Mouse (Mus musculus): ENCODE results near the gene Snd1.
"Not testable (repeated sequence)": the region's sequence is repeated elsewhere in the genome, so short reads cannot be mapped to it uniquely, and the experiment has no call there.

Gene Snd1

GRCm38 (mm10) chr6:28905301-28905700 lies 430.4 kb downstream of the Snd1 start:
- no peak for DNase-seq (ENCODE audit: low spot score)

- DNase-seq (ENCODE audit: low spot score), result peak; percentile 79
Measured at GRCm38 (mm10) chr6:28909866-28910265, 434.9 kb downstream of the Snd1 start.

- no peak for DNase-seq (ENCODE audit: low spot score)
Measured at GRCm38 (mm10) chr6:28914981-28915380, 440.0 kb downstream of the Snd1 start.

- DNase-seq (ENCODE audit: low spot score), result no peak
Measured at GRCm38 (mm10) chr6:28916630-28917029, 441.7 kb downstream of the Snd1 start.

- peak; percentile 89 for DNase-seq (ENCODE audit: low spot score)
Measured at GRCm38 (mm10) chr6:28919346-28919745, 444.4 kb downstream of the Snd1 start.

- no peak for DNase-seq (ENCODE audit: low spot score)
Measured at GRCm38 (mm10) chr6:28922371-28922770, 447.4 kb downstream of the Snd1 start.

- no peak for DNase-seq (ENCODE audit: low spot score)
Measured at GRCm38 (mm10) chr6:28923091-28923824, 448.3 kb downstream of the Snd1 start.

GRCm38 (mm10) chr6:28923837-28924236 lies 448.9 kb downstream of the Snd1 start:
- DNase-seq (ENCODE audit: low spot score), result no peak

- not testable (repeated sequence) for DNase-seq (ENCODE audit: low spot score)
Measured at GRCm38 (mm10) chr6:28927987-28928386, 453.0 kb downstream of the Snd1 start.

- peak; percentile 78 for DNase-seq (ENCODE audit: low spot score)
Measured at GRCm38 (mm10) chr6:28929169-28929803, 454.3 kb downstream of the Snd1 start.

GRCm38 (mm10) chr6:28931234-28931633 lies 456.3 kb downstream of the Snd1 start:
- peak; percentile 42 for DNase-seq (ENCODE audit: low spot score)

- DNase-seq (ENCODE audit: low spot score), result peak; percentile 69
Measured at GRCm38 (mm10) chr6:28931636-28932327, 456.8 kb downstream of the Snd1 start.

- DNase-seq (ENCODE audit: low spot score), result peak; percentile 83
Measured at GRCm38 (mm10) chr6:28932328-28932937, 457.5 kb downstream of the Snd1 start.

GRCm38 (mm10) chr6:28935736-28936135 lies 460.8 kb downstream of the Snd1 start:
- no peak for DNase-seq (ENCODE audit: low spot score)

- no peak for DNase-seq (ENCODE audit: low spot score)
Measured at GRCm38 (mm10) chr6:28947254-28947653, 472.3 kb downstream of the Snd1 start.

GRCm38 (mm10) chr6:28949269-28949668 lies 474.3 kb downstream of the Snd1 start:
- peak; percentile 67 for DNase-seq (ENCODE audit: low spot score)

- no peak for DNase-seq (ENCODE audit: low spot score)
Measured at GRCm38 (mm10) chr6:28955581-28955980, 480.6 kb downstream of the Snd1 start.

- DNase-seq (ENCODE audit: low spot score), result no peak
Measured at GRCm38 (mm10) chr6:28957486-28957885, 482.5 kb downstream of the Snd1 start.

GRCm38 (mm10) chr6:28963178-28963577 lies 488.2 kb downstream of the Snd1 start:
- DNase-seq (ENCODE audit: low spot score), result no peak

- no peak for DNase-seq (ENCODE audit: low spot score)
Measured at GRCm38 (mm10) chr6:28965264-28965663, 490.3 kb downstream of the Snd1 start.

- DNase-seq (ENCODE audit: low spot score), result no peak
Measured at GRCm38 (mm10) chr6:28969615-28970014, 494.7 kb downstream of the Snd1 start.

- DNase-seq (ENCODE audit: low spot score), result no peak
Measured at GRCm38 (mm10) chr6:28970711-28971110, 495.8 kb downstream of the Snd1 start.

- no peak for DNase-seq (ENCODE audit: low spot score)
Measured at GRCm38 (mm10) chr6:28974498-28974897, 499.6 kb downstream of the Snd1 start.

All from MN1 (cell line).